Mouse (Mus musculus) kidney, adult 2 months (tissue): ENCODE measurements around the gene Olfr625-ps1. TPM values are rescaled to one million over a fixed set of nuclear protein-coding genes. Genes with fewer than 3 reads are reported as not detected.
"Not testable (repeated sequence)": the region's sequence is repeated elsewhere in the genome, so short reads cannot be mapped to it uniquely, and the experiment has no call there.

Experiments used
- DNase-seq: peaks from one replicate; pipeline ENCODE4 v3.0.0; 2021
- H3K27ac ChIP-seq: fragments of 200-500 bp; 2 replicates; pipeline ENCODE4 v1.5.1; 2012; ENCODE audit warnings: low read depth, low read length, control low read depth, inconsistent platforms; ENCODE audit not compliant: insufficient read depth
- H3K27me3 ChIP-seq: fragments of 200-500 bp; replicated peaks from 2 replicates; pipeline ENCODE4 v1.6.1; 2012; ENCODE audit warnings: mild to moderate bottlenecking, moderate library complexity, low read length, inconsistent platforms; ENCODE audit not compliant: control insufficient read depth, insufficient read depth
- H3K36me3 ChIP-seq: fragments of 200-500 bp; 2 replicates; pipeline ENCODE4 v1.6.1; 2012; ENCODE audit warnings: mild to moderate bottlenecking, moderate library complexity, low read length, inconsistent platforms; ENCODE audit not compliant: control insufficient read depth, insufficient read depth
- H3K4me1 ChIP-seq: fragments of 200-500 bp; 2 replicates; pipeline ENCODE4 v1.6.1; 2011; ENCODE audit warnings: low read length; ENCODE audit not compliant: control insufficient read depth, insufficient read depth
- H3K4me3 ChIP-seq: fragments of 200-500 bp; 2 replicates; pipeline ENCODE4 v1.5.1; 2011; ENCODE audit warnings: mild to moderate bottlenecking, low read depth, low read length, control low read depth; ENCODE audit not compliant: insufficient read depth
- CTCF ChIP-seq: fragments of 200-500 bp; conservative IDR thresholded peaks from 2 replicates; pipeline ENCODE4 v1.5.1; 2011; ENCODE audit warnings: low read depth, mild to moderate bottlenecking, control low read depth, low read length, moderate library complexity, mixed read lengths; ENCODE audit not compliant: insufficient read depth, insufficient read length
- POLR2A ChIP-seq: fragments of 200-500 bp; IDR thresholded peaks from one replicate; pipeline ENCODE4 v1.6.1; 2011; ENCODE audit warnings: low read depth, low read length, control low read depth
- WGBS: fragments of 180-500 bp; shearing (Covaris S2); methylation state at CpG from one replicate; pipeline ENCODE4 v1.1.7; 2018; 5-methylcytosine and 5-hydroxymethylcytosine counted together
- polyA plus RNA-seq: library from polyadenylated mRNA; depleted of rRNA; stranded (reverse); fragments of >200 nt; gene quantifications from 2 replicates; pipeline ENCODE4 v1.2.3, GENCODE M21; 2012; rRNA removed

Gene Olfr625-ps1
- polyA plus RNA-seq, 1 experiment, result not detected

DNA sequence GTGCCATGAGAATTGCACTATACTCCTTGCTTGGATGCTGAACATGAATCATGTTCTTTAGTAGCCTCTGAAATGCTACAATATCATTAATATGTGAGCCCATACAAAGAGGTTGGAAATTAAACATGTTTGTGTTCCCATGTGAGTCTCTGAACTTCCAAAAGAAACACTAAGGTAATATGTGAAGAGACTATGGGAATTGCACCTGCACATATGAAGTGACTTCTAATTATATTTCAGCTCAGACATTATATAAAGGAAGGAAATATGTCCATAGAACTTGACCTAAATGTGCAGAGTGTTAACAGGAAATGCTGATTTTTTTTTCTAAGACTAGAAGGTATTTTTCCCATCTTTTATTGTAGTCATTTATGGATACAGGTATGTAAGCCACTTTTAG, 31.9 kb downstream of the Olfr625-ps1 start, which contains the start of gene Olfr243:
Gene Olfr243, plus strand, starts transcription at position 301 of the 400 bp plus-strand sequence.
- H3K27ac ChIP-seq, result no peak within 1 kb of the TSS
- DNase-seq, result no peak

DNA sequence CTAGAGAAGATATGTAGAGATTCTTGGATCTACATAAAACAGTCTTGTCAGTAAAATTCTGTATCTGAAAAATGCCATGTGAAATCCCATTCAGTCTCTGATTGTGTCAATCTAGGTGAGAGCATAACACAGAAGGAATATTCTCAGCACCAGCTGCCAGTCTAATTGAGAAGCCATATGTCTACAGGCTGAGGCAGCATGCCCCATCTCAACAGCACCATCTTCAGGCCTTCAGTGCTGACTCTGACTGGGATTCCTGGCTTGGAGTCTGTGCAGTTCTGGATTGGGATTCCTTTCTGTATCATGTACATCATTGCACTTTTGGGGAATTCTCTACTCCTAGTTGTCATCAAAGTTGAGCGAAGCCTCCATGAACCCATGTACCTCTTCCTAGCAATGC, 33.9 kb downstream of the Olfr625-ps1 start:
- 94% methylated on average over 1 of the region's 1 CpGs for WGBS
- H3K4me3 ChIP-seq, DNase-seq, H3K27ac ChIP-seq, H3K27me3 ChIP-seq, H3K36me3 ChIP-seq, H3K4me1 ChIP-seq: not testable (repeated sequence)

More for the DNA sequence above, 31.9 kb downstream of the Olfr625-ps1 start, which contains the start of gene Olfr243:
- H3K4me3 ChIP-seq, result no peak within 1 kb of the TSS
- H3K4me1 ChIP-seq, result no peaks in the 10 kb centered on the region
- H3K36me3 ChIP-seq, result no peaks in the 10 kb centered on the region
- no peaks in the 10 kb centered on the region for H3K27me3 ChIP-seq
- no peak for TF ChIP-seq CTCF
- TF ChIP-seq POLR2A, result no peak

DNA sequence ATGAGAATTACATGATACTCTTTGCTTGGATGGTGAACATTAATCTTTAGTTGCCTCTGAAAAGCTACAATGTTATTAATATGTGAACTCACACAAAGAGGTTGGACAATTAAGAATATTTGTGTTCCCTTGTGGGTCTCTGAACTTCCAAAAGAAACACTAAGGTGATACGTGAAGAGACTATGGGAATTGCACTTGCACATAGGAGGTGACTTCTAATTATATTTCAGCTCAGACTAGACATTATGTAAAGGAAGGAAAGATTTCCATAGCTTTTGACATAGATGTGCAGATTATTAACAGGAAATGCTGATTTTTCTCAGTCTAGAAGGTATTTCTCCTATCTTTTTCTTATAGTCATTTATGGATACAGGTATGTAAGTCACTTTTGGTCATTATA, 47.6 kb downstream of the Olfr625-ps1 start, which contains the start of gene Olfr628:
Gene Olfr628, plus strand, starts transcription at position 301 of the 400 bp plus-strand sequence.
- Histone ChIP-seq H3K4me3 (no peak within 1 kb of the TSS), H3K4me1 (no peaks in the 10 kb centered on the region), H3K36me3 (no peaks in the 10 kb centered on the region), H3K27me3 (no peaks in the 10 kb centered on the region), H3K27ac (no peak within 1 kb of the TSS)
- DNase-seq, result no peak
- 89% methylated on average over 1 of the region's 1 CpGs for WGBS
- TF ChIP-seq CTCF (no peak), POLR2A (no peak)

Other genes with a start within 250 kb of the Olfr625-ps1 start
- not detected in 2 replicates for gene Olfr605, start 237.3 kb upstream of the Olfr625-ps1 start, polyA plus RNA-seq
- not detected in 2 replicates for gene Olfr606, start 233.7 kb upstream of the Olfr625-ps1 start, polyA plus RNA-seq
- not detected in 2 replicates for gene Olfr607, start 218.6 kb upstream of the Olfr625-ps1 start, polyA plus RNA-seq
- not detected in 2 replicates for gene Olfr608, start 212.8 kb upstream of the Olfr625-ps1 start, polyA plus RNA-seq
- gene Olfr609, start 184.7 kb upstream of the Olfr625-ps1 start, polyA plus RNA-seq, result not detected in 2 replicates
- not detected in 2 replicates for gene Olfr610, start 170.6 kb upstream of the Olfr625-ps1 start, polyA plus RNA-seq
- gene Olfr611, start 161.9 kb upstream of the Olfr625-ps1 start, polyA plus RNA-seq, result not detected in 2 replicates
- not detected in 2 replicates for gene Olfr612, start 140.0 kb upstream of the Olfr625-ps1 start, polyA plus RNA-seq
- not detected in 2 replicates for gene Olfr613, start 134.6 kb upstream of the Olfr625-ps1 start, polyA plus RNA-seq
- gene Olfr615, start 126.6 kb upstream of the Olfr625-ps1 start, polyA plus RNA-seq, result not detected in 2 replicates
- not detected in 2 replicates for gene Olfr616, start 113.6 kb upstream of the Olfr625-ps1 start, polyA plus RNA-seq
- not detected in 2 replicates for gene Olfr617, start 109.7 kb upstream of the Olfr625-ps1 start, polyA plus RNA-seq
- gene Olfr618, start 92.6 kb upstream of the Olfr625-ps1 start, polyA plus RNA-seq, result not detected in 2 replicates
- gene Olfr619, start 82.1 kb upstream of the Olfr625-ps1 start, polyA plus RNA-seq, result not detected in 2 replicates
- gene Olfr620, start 70.2 kb upstream of the Olfr625-ps1 start, polyA plus RNA-seq, result not detected in 2 replicates
- not detected in 2 replicates for gene Olfr622, start 40.0 kb upstream of the Olfr625-ps1 start, polyA plus RNA-seq
- not detected in 2 replicates for gene Olfr623, start 19.0 kb upstream of the Olfr625-ps1 start, polyA plus RNA-seq
- not detected in 2 replicates for gene Olfr624, start 11.5 kb upstream of the Olfr625-ps1 start, polyA plus RNA-seq
- gene Olfr243, start 32.0 kb downstream of the Olfr625-ps1 start, polyA plus RNA-seq, result not detected in 2 replicates
- not detected in 2 replicates for gene Olfr628, start 47.7 kb downstream of the Olfr625-ps1 start, polyA plus RNA-seq
- gene Olfr629, start 62.2 kb downstream of the Olfr625-ps1 start, polyA plus RNA-seq, result not detected in 2 replicates
- gene Olfr630, start 74.6 kb downstream of the Olfr625-ps1 start, polyA plus RNA-seq, result not detected in 2 replicates
- not detected in 2 replicates for gene Olfr69, start 88.9 kb downstream of the Olfr625-ps1 start, polyA plus RNA-seq
- gene Olfr68, start 97.0 kb downstream of the Olfr625-ps1 start, polyA plus RNA-seq, result not detected in 2 replicates
- not detected in 2 replicates for gene Olfr67, start 109.1 kb downstream of the Olfr625-ps1 start, polyA plus RNA-seq
- gene Hbb-bt, start 131.3 kb downstream of the Olfr625-ps1 start, polyA plus RNA-seq, result 323 and 441 TPM in 2 replicates
- 3,704 and 5,002 TPM in 2 replicates for gene Hbb-bs, start 145.4 kb downstream of the Olfr625-ps1 start, polyA plus RNA-seq
- gene Hbb-bh2, start 157.8 kb downstream of the Olfr625-ps1 start, polyA plus RNA-seq, result not detected in 2 replicates
- gene Hbb-bh1, start 160.4 kb downstream of the Olfr625-ps1 start, polyA plus RNA-seq, result not detected in 2 replicates
- not detected in 2 replicates for gene Hbb-y, start 170.5 kb downstream of the Olfr625-ps1 start, polyA plus RNA-seq
- gene Olfr66, start 203.5 kb downstream of the Olfr625-ps1 start, polyA plus RNA-seq, result not detected in 2 replicates
- gene Olfr64, start 211.8 kb downstream of the Olfr625-ps1 start, polyA plus RNA-seq, result not detected in 2 replicates
- not detected in 2 replicates for gene Olfr65, start 220.8 kb downstream of the Olfr625-ps1 start, polyA plus RNA-seq
- gene Olfr631, start 246.1 kb downstream of the Olfr625-ps1 start, polyA plus RNA-seq, result not detected in 2 replicates